ENCODE assay signal across 19 mouse cellular contexts in genomic region chr6:94919194-94919743, GRCm38 (mm10).
"Had no signal": no experiment of that assay in that cellular context is flagged by ENCODE, and none has a peak within 500 bp of the region (broad histone marks: within the 10 kb centered on the region; RNA-seq: fewer than 3 reads in every experiment).

No protein-coding gene starts in this region.

- H3K4me1 ChIP-seq: limb, embryonic 15.5 days had no signal

- H3K4me2 ChIP-seq: limb, embryonic 12.5 days; limb, embryonic 15.5 days; liver, embryonic 11.5 days; lung, embryonic 14.5 days; midbrain, embryonic 11.5 days had no signal

- H3K9me3 ChIP-seq: limb, embryonic 12.5 days; limb, embryonic 15.5 days had no signal

- H3K27me3 ChIP-seq: limb, embryonic 12.5 days; limb, embryonic 15.5 days had no signal

- H3K36me3 ChIP-seq: limb, embryonic 12.5 days; limb, embryonic 15.5 days had no signal

- DNase-seq: kidney, postnatal 25 days; layer of hippocampus, postnatal 36 days; left cerebral cortex, postnatal 4 days; liver, postnatal 0 days; lung, embryonic 14.5 days; midbrain, embryonic 14.5 days; thymus, adult 18-20 months; thymus, postnatal 14 days; thymus, postnatal 4 days had no signal

- H3K27ac ChIP-seq: kidney, postnatal 0 days; left cerebral cortex, adult 2 months; limb, embryonic 12.5 days; limb, embryonic 15.5 days; liver, embryonic 14.5 days; macrophage had no signal

- ATAC-seq: liver, postnatal 0 days; lung, postnatal 0 days had no signal

- H3K4me3 ChIP-seq: left cerebral cortex, adult 2 months; limb, embryonic 12.5 days; limb, embryonic 15.5 days; megakaryocyte, embryonic 14.5 days had no signal

- H3K9ac ChIP-seq: limb, embryonic 12.5 days; limb, embryonic 15.5 days; liver, embryonic 14.5 days; liver, postnatal 0 days; lung, embryonic 14.5 days had no signal
